Mouse (Mus musculus): ENCODE measurements around the gene Lrrc4b.

The Lrrc4b gene

DNA sequence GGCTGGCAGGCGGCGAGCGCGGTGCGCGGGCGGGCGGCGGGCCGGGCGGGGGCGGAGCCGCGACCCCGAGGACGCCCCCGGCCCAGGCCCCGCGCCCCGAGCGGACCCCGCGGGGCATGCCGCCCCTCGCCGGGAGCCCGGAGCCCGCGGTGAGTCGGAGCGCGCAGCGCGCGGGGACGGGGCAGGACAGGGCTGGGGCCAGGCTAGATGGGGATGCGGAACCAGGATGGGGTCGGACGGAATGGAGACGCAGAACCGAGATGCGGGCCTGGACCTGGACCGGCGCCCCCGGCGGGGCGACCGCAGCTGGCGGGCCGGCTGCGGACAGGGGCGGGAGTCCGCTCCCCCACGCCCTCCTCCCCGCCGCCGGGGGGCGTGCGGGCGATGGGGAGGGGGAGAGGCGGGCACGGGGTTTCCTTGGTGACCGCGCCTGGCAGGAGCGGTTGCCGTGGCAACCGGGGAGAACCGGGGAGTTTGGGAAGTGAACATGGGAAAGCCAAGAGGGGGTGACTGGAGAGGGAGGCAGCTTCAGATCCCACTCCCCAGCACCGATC, at the start of gene Lrrc4b:
TSS of gene Lrrc4b (plus strand) at position 51 of the 554 bp plus-strand sequence.
- DNase-seq (ENCODE audit: low read depth, low spot score) = no peak

DNA sequence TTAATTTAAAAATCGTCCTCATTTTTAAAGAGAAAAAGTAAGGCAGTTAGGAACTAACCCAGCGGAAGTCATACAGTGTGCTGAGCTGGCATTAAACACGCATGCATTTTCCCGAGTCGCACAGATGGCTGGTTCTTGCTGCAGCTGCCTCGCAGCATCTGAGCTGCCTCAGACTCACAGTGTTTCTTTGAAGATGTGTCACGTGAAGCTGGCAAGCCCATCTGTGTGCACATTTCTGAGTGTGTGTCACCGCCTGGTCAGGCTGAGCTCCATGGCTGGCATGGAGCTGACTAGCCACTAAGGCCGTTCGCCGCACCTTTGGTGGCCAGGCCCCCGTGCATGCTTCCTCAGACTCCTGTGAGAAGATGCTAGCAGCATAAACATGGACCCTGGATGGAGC, 46.3 kb upstream of the Lrrc4b start:
- no peak for DNase-seq (ENCODE audit: low read depth, low spot score)

DNA sequence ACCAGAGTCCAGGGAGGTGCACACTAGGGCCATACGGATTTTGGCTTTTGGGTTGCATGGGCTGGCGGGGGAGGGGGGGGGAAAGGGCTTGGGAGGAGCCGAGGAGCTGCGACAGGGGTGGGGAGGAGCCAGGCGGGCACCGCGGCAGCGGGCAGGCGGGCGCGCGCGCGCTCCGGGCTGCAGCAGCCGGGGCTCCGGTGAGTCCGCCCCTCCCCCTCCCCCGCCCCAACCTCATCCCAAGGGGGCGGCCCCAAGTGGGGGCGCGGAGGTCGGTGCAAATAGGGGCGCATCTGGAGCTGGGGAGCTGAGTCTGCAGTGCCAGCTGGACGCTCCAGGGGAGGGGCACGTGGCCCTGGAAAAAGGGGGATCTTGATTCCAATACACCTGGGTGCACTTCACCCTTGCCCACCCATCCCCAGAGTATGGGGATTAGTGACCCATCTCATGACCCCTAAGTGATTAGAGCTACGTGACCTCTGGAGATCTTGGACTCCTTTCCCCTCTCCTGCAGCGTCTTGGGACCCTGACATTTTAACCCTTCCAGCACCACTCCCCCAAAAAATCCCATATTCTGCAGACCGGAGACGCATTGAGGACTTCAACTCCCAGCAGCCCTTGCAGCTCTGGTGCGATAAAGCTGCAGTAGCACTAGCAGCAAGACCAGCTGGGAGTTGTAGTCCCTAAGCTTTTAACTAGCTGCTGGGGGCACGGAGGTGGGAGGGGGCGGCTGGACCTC, 44.7 kb upstream of the Lrrc4b start, which contains the start of gene Syt3:
TSS of gene Syt3 (plus strand) at position 123 of the 736 bp plus-strand sequence.
- DNase-seq (ENCODE audit: low read depth, low spot score) = peak; percentile 56

DNA sequence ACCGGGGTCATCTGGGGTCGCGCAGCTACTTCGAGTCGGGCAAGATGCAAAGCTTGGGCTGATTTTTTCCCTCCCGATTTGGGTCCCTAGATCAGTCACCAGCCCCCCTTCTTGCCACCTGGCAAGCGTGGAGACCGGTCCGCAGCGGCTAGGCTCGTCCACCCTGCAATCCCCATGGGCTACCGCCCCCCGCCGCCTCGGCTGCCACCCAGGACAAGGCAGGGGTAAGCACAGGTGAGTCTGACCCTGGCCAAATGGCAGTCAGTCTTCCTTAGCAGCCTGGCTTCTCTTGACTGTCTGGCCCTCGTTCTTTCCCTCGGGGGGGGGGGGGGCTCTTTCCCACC, 44.1 kb upstream of the Lrrc4b start:
- DNase-seq (ENCODE audit: low read depth, low spot score) = no peak

DNA sequence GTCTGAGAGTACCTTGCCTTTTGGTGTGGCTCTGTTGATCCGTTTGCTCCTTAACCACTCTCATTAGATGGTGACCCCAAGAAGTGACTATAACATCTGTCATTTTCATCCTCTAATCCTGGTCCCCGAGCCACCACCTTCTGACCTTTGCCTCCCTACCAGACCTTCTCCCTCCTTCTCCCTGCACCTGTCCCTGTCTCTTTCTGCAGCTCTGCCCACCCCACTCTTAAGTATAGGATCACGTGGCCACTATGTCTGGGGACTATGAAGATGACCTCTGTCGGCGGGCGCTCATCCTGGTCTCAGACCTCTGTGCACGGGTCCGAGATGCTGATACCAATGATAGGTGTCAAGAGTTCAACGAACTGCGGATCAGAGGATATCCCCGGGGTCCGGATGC, 43.1 kb upstream of the Lrrc4b start, which contains the start of gene 1700008O03Rik:
TSS of gene 1700008O03Rik (minus strand) at position 101 of the 400 bp plus-strand sequence.
- DNase-seq (ENCODE audit: low read depth, low spot score) = no peak

DNA sequence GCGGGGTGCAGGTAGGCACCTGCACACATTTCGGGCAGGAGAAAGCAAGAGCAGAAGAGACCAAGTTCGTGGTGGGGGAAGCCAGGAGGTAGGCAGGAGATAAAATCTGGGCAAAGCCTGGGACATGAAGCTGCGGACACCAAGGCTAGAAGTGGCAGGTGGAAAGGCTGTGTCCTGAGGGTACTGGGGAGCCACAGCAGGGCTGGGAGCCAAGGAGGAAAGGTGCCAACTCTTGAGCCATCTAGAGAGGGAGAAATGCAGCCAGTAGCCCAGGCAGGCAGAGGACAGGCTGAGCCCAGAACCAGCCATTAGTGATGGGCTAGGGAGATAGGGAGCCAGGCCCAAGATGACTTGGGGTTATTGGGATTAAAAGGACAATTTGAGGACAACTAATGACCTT, 37.0 kb upstream of the Lrrc4b start:
- DNase-seq (ENCODE audit: low read depth, low spot score) = no peak

DNA sequence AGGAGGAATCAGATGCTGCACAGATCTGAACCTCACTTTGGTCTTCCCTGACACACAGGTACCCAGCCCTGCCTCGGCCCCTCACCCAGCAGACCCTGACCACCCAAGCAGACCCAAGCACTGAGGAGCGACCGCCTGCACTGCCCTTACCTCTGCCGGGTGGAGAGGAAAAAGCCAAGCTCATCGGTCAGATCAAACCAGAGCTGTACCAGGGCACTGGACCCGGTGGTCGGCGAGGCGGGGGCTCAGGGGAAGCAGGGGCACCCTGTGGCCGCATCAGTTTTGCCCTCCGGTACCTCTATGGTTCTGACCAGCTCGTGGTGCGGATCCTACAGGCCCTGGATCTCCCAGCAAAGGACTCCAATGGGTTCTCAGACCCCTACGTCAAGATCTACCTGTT, 36.5 kb upstream of the Lrrc4b start:
- DNase-seq (ENCODE audit: low read depth, low spot score) = no peak

DNA sequence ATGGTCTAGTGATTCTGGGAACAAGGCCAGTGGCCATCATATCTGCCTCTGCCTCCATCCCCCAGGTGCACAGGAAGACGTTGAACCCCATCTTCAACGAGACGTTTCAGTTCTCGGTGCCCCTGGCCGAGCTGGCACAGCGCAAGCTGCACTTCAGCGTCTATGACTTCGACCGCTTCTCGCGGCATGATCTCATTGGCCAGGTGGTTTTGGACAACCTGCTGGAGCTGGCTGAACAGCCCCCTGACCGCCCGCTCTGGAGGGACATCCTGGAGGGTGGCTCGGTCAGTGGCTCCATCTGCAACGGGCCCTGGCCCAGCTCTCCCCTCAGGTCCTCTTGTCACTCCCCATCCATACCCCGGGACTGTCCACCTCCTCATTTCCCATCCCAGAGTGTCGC, 35.5 kb upstream of the Lrrc4b start:
- no peak for DNase-seq (ENCODE audit: low read depth, low spot score)

DNA sequence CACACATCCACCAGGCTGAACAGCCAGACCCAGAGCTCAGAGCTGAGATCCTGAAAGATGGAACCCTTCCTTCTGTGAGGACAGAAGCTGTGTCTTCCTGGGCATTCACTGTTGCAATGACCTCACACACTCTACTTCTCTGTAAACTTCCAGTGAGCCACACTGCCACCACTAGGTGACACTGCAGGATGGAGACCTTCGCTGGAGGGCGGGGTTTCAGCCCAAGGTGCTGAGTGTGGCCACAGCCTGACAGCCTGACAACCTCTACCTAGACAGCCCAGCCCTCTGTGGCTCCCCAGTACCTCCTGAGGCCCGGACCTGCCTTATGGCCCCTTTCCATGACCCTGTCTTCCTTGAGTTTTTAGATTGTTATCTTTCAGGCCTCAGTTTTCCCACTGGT, 30.2 kb upstream of the Lrrc4b start:
- peak; percentile 78 for DNase-seq (ENCODE audit: low read depth, low spot score)

DNA sequence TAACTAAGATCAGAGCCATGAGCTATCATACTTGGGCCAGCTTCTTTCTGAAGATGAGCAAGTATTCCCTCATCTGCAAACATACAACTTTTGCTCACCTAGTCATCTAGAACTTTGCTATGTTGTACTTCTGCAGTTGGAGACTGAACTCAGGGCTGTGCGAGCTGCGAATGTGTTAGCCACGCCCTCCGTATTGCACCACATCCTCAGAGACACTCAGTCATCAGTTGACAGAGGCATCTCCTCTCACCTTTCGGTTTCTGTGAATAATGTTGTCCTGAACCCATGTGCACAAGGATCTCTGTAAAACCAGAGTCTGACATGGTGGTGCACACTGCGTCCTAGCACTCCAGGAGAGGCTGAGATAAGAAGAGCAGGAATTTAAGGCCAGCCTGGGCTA, 27.1 kb upstream of the Lrrc4b start:
- peak; percentile 29 for DNase-seq (ENCODE audit: low read depth, low spot score)

DNA sequence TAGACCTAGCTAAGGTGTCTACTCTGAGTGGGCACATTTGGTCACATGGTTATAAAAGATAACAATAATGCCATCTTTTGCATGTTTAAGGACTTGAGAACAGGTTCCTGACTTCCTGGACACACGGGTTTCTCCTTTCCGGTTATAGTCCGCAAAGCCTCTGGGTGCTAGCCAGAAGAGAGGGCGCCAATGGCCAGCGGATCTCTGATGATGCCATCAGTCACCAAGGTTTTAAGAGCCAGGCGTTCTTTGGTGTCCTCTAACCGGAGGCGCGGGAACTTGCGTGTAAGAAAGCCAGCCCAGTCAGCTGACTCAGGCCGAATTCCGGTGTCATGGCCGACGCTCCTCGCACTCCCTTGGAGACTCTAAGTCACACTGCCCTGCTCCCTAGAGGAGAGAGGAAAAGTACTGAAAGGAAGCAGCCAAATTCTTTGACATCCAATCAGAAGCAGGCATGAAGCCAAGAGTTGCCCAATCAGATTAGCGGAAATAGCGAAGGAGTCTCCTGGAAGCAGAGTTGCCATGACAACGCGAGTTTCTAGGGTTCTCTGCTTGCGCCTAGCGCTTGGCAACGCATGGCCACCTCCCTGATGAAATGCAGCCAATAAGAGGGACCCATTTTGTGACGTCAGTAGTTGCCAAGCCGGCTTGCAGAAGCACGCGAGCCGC, 23.3 kb upstream of the Lrrc4b start:
- peak; percentile 94 for DNase-seq (ENCODE audit: low read depth, low spot score)

DNA sequence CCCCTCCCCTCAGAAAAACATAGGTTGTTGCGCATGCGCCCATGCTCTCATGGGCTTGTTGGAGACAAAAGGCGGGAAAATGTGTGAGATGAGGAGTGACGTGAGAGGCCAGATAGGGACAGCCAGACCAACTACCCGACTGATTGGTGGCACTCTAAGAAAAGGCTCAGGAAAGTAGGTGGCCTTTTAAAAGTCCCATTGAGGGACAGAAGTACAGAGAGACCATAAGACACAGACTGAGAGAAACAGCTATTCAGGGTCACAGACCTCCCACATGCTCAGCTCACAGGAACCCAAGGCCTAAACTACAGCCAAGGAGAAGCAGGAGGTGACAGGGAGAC, 22.8 kb upstream of the Lrrc4b start:
- no peak for DNase-seq (ENCODE audit: low read depth, low spot score)

DNA sequence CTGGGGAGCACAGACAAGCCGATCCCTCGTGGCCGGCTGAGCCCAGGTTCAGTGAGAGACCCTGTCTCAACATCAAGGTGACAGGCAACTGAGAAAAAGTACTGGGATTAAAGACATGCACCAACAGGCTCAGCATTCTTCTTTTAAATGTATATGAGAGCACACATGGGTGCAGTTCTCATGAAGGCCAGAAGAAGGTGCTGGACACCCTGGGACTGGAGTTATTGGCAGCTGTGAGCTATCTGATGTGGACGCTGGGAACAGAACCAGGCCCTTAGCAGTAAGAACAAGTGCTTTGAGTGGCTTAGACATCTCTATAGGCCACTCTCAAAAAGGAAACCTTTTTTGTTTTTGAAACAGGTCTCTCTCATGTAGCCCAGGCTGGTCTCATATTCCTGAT, 17.7 kb upstream of the Lrrc4b start:
- no peak for DNase-seq (ENCODE audit: low read depth, low spot score)

DNA sequence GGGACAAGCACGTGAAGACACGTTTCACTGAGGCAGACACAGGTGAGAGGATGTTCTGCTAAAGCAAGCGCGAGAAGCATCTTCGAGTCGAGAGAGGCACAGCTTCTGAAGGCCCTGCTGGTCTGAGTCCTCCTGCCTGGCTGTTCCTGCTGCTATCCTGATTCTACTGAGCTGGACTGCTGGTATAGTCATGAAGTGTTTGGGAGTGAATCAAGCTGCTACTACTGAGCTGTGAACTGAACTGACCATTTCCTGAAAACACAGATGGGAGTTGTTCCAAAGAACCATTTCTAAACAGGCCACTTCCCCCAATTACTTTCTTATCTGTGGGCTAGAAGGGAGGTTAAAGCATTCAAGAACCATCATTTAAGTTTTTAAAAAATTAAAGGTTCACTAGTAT, 15.5 kb upstream of the Lrrc4b start:
- DNase-seq (ENCODE audit: low read depth, low spot score) = no peak

DNA sequence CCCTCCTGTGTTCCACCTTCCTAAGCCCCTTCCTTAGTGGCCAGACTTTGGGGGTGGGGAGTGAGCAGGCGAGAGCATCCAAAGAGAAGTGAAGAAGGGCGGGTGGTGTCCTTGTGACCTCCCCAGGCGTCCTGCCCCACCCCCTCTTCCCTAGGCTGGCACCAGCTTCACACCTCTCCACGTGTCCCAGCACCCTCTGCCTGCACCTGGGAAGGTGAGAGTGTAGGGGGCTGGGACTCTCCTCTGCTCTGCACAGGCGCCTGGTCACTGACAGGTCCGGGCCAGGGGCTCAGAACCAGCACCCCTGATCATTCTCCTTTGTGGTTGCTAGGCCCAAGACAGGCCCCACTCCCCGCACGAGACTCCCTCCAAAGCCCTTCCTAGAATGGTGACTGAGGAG, 1.2 kb upstream of the Lrrc4b start:
- DNase-seq (ENCODE audit: low read depth, low spot score) = no peak

DNA sequence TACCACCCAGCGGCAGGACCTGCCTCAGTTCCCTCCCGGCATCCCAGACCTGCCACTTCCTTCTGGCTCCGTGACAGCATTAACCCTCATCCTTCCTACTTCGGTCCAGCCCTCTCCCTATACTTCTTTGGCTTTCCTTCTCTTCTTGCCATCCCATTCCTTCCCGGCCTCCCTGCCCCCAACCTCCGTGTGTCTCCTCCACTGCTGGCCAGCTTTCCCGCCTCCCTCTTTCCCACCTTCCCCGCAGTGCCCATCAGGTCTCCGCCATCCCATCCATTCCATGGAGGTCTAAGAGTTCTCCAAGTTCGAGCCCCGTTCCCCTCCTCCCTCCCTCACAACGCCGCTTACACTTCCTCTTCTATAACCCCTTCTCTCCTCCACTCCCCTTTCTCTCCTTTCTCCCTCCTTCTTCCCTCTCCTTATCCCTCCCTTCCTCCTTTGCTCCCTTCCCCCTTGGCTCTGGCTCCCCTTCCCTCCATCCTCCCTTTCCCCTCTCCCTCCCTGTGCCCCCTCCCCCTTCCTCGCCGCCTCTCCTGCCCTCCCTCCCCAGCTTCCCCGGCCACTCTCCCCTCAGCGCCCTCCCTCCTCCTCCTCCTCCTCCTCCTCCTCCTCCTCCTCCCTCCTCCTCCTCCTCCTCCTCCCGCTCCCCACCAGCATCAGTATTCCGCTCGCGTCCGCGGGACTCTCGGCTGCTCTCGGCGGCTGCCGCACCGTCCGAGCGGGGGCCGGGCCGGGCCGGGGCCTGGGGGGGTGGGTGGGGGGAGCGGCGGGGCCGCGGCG, 457 bp upstream of the Lrrc4b start:
- DNase-seq (ENCODE audit: low read depth, low spot score) = no peak

DNA sequence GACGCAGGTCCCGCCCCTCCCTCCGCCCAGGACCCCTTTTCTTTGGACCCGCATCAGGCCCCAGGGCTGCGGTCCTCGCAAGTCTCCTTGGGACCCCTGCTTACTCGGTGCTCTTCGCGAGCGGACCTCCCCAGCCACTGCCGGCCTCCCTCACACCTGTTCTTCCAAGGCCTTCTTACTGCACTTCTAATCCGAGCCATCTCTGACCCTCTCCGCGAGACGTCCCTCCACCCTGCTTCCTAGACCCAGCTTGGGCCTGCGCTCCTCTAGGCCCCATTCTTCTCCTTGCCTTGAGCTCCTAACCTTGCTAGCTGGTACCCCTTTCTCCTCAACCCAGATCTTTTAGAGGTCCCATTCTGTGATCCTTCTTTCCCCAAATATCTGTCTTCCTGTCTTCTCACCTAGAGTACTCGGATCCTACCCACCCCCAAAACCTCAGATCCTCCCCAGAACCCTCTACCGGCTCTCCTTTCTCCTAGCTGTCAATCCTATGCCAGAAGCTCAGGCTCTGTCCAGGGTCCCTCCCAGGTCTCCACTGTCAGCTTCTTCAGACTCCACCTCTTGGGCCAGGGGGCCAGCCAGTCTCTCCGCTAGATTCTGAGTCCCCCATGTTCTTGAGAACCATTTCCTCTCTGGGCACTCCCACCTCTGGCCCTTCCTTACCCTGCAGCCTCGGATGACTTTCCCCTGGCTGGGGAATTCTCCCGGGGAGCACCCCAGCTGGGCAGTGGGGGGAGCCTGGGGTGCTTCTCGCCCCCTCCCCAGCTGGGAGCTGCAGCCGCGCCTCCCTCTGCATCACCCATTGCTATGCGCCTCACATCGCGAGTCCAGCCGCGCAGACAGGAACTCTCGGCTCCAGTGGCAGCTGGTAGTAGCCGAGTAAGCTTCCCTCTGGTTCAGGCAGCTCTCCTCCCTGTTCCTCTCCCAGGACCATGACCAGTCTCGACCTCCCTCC, 993 bp downstream of the Lrrc4b start:
- DNase-seq (ENCODE audit: low read depth, low spot score) = no peak

DNA sequence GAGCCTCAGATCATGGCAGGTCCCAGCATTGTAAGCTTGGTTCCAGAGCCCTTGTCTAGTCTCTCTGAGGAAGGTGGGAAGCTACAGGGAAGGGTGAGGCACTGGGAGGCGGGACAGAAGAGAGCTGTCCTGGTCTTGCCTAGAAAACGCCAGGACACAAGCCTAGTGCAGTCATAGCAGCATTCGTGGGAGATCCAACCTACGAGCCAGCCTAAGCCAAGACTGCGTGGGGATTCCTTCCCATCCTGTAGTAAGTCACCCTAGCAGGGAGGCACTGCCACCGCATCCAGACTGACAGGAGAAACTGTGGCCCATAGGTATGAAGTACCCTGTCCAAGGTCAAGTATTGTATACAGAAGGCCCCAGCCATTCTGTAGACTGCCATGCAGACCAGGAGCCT, 3.7 kb downstream of the Lrrc4b start:
- DNase-seq (ENCODE audit: low read depth, low spot score) = no peak

DNA sequence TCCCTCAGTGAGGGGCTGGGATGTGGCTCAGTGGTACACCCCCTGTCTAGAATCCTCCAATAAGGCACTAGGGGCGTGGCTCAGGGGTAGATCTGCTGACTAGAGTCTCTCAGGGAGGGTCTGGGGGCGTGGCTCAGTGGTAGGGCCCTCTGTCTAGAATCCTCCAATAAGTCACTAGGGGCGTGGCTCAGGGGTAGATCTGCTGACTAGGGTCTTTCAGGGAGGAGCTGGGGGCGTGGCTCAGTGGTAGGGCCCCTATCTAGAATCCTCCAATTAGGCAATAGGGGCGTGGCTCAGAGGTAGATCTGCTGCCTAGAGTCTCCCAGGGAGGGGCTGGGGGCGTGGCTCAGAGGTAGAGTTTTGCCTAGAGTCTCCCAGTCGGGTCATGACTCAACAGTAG, 4.6 kb downstream of the Lrrc4b start:
- peak; percentile 93 for DNase-seq (ENCODE audit: low read depth, low spot score)

DNA sequence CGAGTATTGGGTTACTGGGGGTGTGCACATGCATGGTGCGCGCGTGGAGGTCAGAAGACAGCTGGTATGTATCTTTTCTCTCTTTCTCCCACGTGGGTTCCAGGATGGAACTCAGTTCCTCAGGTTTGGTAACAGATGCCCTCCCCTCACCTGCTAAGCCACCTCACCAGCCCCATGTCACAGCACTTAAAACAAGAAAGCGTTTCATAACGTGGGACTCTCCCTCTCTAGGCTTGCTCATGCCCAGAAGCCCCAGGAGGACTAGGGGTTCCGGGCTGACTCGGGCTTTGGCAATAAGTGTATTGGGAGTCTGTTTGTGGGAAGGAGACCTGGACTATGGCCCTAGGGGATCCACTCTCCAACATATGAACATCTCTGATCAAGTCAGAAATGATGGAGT, 5.3 kb downstream of the Lrrc4b start:
- DNase-seq (ENCODE audit: low read depth, low spot score) = no peak

DNA sequence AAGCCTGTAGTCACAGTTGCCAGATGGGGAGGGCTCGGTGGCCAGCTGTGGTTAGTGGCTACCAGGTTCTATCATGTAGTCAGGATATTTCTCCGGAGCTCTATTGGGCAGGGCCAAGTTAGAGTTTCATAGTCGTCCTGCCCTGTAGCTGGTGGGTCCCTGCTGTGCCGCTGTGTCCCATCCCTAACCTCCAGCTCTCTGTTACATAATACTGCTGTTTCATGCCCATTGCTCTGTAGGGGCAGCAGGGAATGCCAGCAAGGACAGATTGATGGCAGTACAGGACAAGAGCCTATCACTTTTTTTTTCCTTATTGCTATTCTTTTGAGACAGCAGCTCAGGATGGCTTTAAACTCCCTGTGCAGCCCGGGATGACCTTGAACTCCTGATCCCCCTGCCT, 7.0 kb downstream of the Lrrc4b start:
- DNase-seq (ENCODE audit: low read depth, low spot score) = no peak
